ENCODE assay signal across 8 mouse cellular contexts in the genomic region with DNA sequence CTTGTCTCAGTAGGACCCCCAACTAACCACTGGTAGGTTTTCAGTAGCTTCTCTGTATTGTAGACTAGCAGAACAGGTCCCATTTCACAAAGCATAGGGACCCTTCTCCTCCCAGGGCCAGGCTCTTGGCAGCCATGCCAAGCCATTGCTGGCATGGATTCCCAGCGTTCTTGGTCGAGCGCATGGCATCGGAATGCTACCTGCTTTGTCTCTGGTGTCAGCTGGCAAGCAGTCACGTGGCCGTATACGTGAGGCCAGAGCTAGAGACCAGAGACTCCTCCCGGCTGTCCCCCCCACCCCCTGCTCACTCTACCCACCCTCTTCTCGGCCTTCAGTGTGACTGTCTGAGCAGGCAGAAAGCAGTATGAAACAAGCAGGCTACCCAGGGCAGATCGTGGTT. TPM values are rescaled to one million over a fixed set of nuclear protein-coding genes. Genes with fewer than 3 reads are reported as not detected.
A peak's percentile ranks its signal among the peaks of the same experiment; 100 is the strongest.
DNase-seq lines count a peak whose midpoint lies in the region; ATAC-seq and TF ChIP-seq lines count a peak whose summit lies in the region.

No protein-coding gene starts in this region.

- peak; percentile 78 for DNase-seq in adrenal gland, postnatal 10 days
- no peak for DNase-seq in adrenal gland, postnatal 4 days (ENCODE audit: low spot score in 2 of 2)
- DNase-seq in lung, embryonic 14.5 days = no peak
- DNase-seq in lung, adult 2 months = no peak
- peak; percentile 88 for DNase-seq in hindbrain, postnatal 0 days (ENCODE audit: low spot score)
- DNase-seq in thymus, postnatal 36 days = no peak
- no peak for DNase-seq in yolk sac, embryonic 10.5 days (ENCODE audit: low spot score)

- no peak overlapping the region for H3K4me2 ChIP-seq in lung, embryonic 14.5 days
- H3K4me2 ChIP-seq in hindbrain, postnatal 0 days (ENCODE audit: low read depth, low read length) = peak overlapping the region; percentile 74
- H3K4me2 ChIP-seq in neural tube, embryonic 13.5 days = peak overlapping the region; percentile 97

- no peaks in the 10 kb centered on the region for H3K27me3 ChIP-seq in lung, embryonic 14.5 days (ENCODE audit: insufficient read depth, low read length)
- H3K27me3 ChIP-seq in hindbrain, postnatal 0 days (ENCODE audit: insufficient read depth, low read length) = no peaks in the 10 kb centered on the region
- no peaks in the 10 kb centered on the region for H3K27me3 ChIP-seq in neural tube, embryonic 13.5 days

- H3K36me3 ChIP-seq in lung, embryonic 14.5 days (ENCODE audit: insufficient read depth) = peaks cover 63% of the 10 kb centered on the region
- no peaks in the 10 kb centered on the region for H3K36me3 ChIP-seq in hindbrain, postnatal 0 days (ENCODE audit: insufficient read depth, low read length)
- H3K36me3 ChIP-seq in neural tube, embryonic 13.5 days = peaks cover 25% of the 10 kb centered on the region

- H3K9ac ChIP-seq in lung, embryonic 14.5 days = peak overlapping the region; percentile 3; the same call in 1 of the 2 replicates
- peak overlapping the region; percentile 48; the same call in 1 of the 2 replicates for H3K9ac ChIP-seq in hindbrain, postnatal 0 days (replicated peaks; ENCODE audit: low read length)
- H3K9ac ChIP-seq in neural tube, embryonic 13.5 days = peak overlapping the region; percentile 100

- H3K9me3 ChIP-seq in lung, embryonic 14.5 days (ENCODE audit: low read depth, low read length) = no peaks in the 10 kb centered on the region
- no peaks in the 10 kb centered on the region for H3K9me3 ChIP-seq in hindbrain, postnatal 0 days (ENCODE audit: low read length)
- H3K9me3 ChIP-seq in neural tube, embryonic 13.5 days = no peaks in the 10 kb centered on the region

- H3K4me3 ChIP-seq in lung, embryonic 14.5 days (ENCODE audit: low read depth, low read length) = no peak overlapping the region
- no peak overlapping the region for H3K4me3 ChIP-seq in lung, adult 2 months (replicated peaks; ENCODE audit: extremely low read depth, low read depth, low read length)
- peak overlapping the region; percentile 94 for H3K4me3 ChIP-seq in hindbrain, postnatal 0 days (ENCODE audit: low read length)
- peak overlapping the region; percentile 98 for H3K4me3 ChIP-seq in neural tube, embryonic 13.5 days

- no peak for TF ChIP-seq POLR2A in lung, adult 2 months (IDR thresholded peaks at IDR 0.05; ENCODE audit: borderline replicate concordance, extremely low read depth, low read depth, low read length)

- no peak for ATAC-seq in lung, embryonic 14.5 days (ENCODE audit: insufficient read depth)
- peak; percentile 68 for ATAC-seq in hindbrain, postnatal 0 days
- ATAC-seq in neural tube, embryonic 13.5 days (ENCODE audit: low read depth) = peak; percentile 51

- no peak for TF ChIP-seq CTCF in lung, embryonic 14.5 days (IDR thresholded peaks at IDR 0.05; ENCODE audit: low read depth)
- no peak for TF ChIP-seq CTCF in lung, adult 2 months (IDR thresholded peaks at IDR 0.05; ENCODE audit: insufficient read depth, low read length)
- TF ChIP-seq CTCF in hindbrain, postnatal 0 days (IDR thresholded peaks at IDR 0.05; ENCODE audit: low read depth) = no peak

- H3K4me1 ChIP-seq in lung, embryonic 14.5 days (ENCODE audit: insufficient read depth) = peaks cover 25% of the 10 kb centered on the region
- peaks cover 59% of the 10 kb centered on the region for H3K4me1 ChIP-seq in lung, adult 2 months (ENCODE audit: control insufficient read depth, insufficient read depth, low read length)
- peaks cover 24% of the 10 kb centered on the region for H3K4me1 ChIP-seq in hindbrain, postnatal 0 days (ENCODE audit: insufficient read depth, low read length)
- H3K4me1 ChIP-seq in neural tube, embryonic 13.5 days (replicated peaks) = peaks cover 92% of the 10 kb centered on the region

- 82% methylated on average over 10 of the region's 10 CpGs for WGBS in lung, embryonic 14.5 days
- 10% methylated on average over 10 of the region's 10 CpGs for WGBS in lung, adult 2 months
- 24% methylated on average over 10 of the region's 10 CpGs for WGBS in hindbrain, postnatal 0 days
- WGBS in neural tube, embryonic 13.5 days = 52% methylated on average over 10 of the region's 10 CpGs

- no peak overlapping the region for H3K27ac ChIP-seq in lung, embryonic 14.5 days (ENCODE audit: low read depth)
- peak overlapping the region; percentile 91 for H3K27ac ChIP-seq in hindbrain, postnatal 0 days
- peak overlapping the region; percentile 96 for H3K27ac ChIP-seq in neural tube, embryonic 13.5 days (replicated peaks)

RNA-seq across cellular contexts. Expression of gene Ppara, which starts 56.9 kb away (rescaled TPM):
- total RNA-seq in adrenal gland, postnatal 10 days (2021) = 100 to 1,000 TPM in 1 of 2 experiments, 10 to 100 TPM in 1; 95.3 to 120 TPM
- total RNA-seq in adrenal gland, postnatal 4 days (2021) = 10 to 100 TPM; 17.2 to 29.4 TPM
- 2.7 and 3.3 TPM in 2 replicates for polyA plus RNA-seq in lung, embryonic 14.5 days (2014; fragmentation: Nextera tagmentation; extraction: Ambion mirVana)
- polyA plus RNA-seq in lung, adult 2 months (2012; rRNA removed) = 2.2 and 2.3 TPM in 2 replicates
- 1.2 and 6.6 TPM in 2 replicates for total RNA-seq in hindbrain, postnatal 0 days (2014; rRNA removed)
- 1.9 and 2.7 TPM in 2 replicates for polyA plus RNA-seq in hindbrain, postnatal 0 days (2015; fragmentation: Nextera tagmentation; extraction: Ambion mirVana)
- polyA plus RNA-seq in neural tube, embryonic 13.5 days (2015; fragmentation: Nextera tagmentation; extraction: Ambion mirVana) = 1.0 and 2.0 TPM in 2 replicates

Comparison
In these comparisons a context has a peak if more than half of its experiments do, and no peak if none do; other contexts are left out.
1. DNase-seq: peak in adrenal gland, postnatal 10 days (single experiment) and hindbrain, postnatal 0 days (single experiment); none in adrenal gland, postnatal 4 days (0 of 2), lung, embryonic 14.5 days (single experiment), lung, adult 2 months (single experiment), thymus, postnatal 36 days (0 of 2) and yolk sac, embryonic 10.5 days (single experiment).
2. H3K4me3 ChIP-seq: peak in hindbrain, postnatal 0 days (single experiment) and neural tube, embryonic 13.5 days (single experiment); none in lung, embryonic 14.5 days (single experiment) and lung, adult 2 months (single experiment).
3. H3K9ac ChIP-seq: peak in every context shown above with its lines; median percentile 100 in neural tube, embryonic 13.5 days; 48 in hindbrain, postnatal 0 days; 3 in lung, embryonic 14.5 days.